Mouse (Mus musculus) small intestine, adult 2 months (tissue): ENCODE results near the gene Pyroxd1.

ENCODE experiments used
- CTCF ChIP-seq: fragments of 200-500 bp; IDR thresholded peaks from 2 replicates; pipeline ENCODE4 v1.5.1; 2012; ENCODE audit warnings: low read depth, mild to moderate bottlenecking, control low read depth, inconsistent platforms, low read length, moderate library complexity, mixed read lengths; ENCODE audit not compliant: insufficient replicate concordance, insufficient read length; ENCODE audit errors: extremely low read depth
- POLR2A ChIP-seq: fragments of 200-500 bp; IDR thresholded peaks from 2 replicates; pipeline ENCODE4 v1.6.1; 2012; ENCODE audit warnings: low read depth, mild to moderate bottlenecking, control low read depth, inconsistent platforms, low read length, moderate library complexity

- TF ChIP-seq POLR2A (peak; percentile 57), CTCF (no peak)
Observed at GRCm38 (mm10) chr6:142345440-142346038, at the start of gene Pyroxd1.
